Mouse (Mus musculus) brown adipose tissue, adult 24 weeks (tissue): Measurements from ENCODE around the gene Mrap2. TPM values are rescaled to one million over a fixed set of nuclear protein-coding genes. Genes with fewer than 3 reads are reported as not detected.

Experiments used
- H3K27ac ChIP-seq: fragments of 200-500 bp; replicated peaks from 2 replicates; pipeline ENCODE4 v1.5.1; 2012; ENCODE audit warnings: low read depth, mild to moderate bottlenecking, low read length
- H3K4me1 ChIP-seq: fragments of 200-500 bp; 2 replicates; pipeline ENCODE4 v1.6.1; 2012; ENCODE audit warnings: low read length, mixed read lengths; ENCODE audit not compliant: control insufficient read depth, insufficient read depth, insufficient read length
- H3K4me3 ChIP-seq: fragments of 200-500 bp; 2 replicates; pipeline ENCODE4 v1.5.1; 2012; ENCODE audit warnings: low read depth, mild to moderate bottlenecking, low read length, moderate library complexity; ENCODE audit not compliant: insufficient read depth
- polyA plus RNA-seq: library from polyadenylated mRNA; stranded (reverse); fragments of >200 nt; gene quantifications from 2 replicates; pipeline ENCODE4 v1.2.4, GENCODE M21; 2012; ENCODE audit not compliant: missing spikeins, insufficient read depth, insufficient read length

The Mrap2 gene
- polyA plus RNA-seq, 1 experiment: not detected

DNA sequence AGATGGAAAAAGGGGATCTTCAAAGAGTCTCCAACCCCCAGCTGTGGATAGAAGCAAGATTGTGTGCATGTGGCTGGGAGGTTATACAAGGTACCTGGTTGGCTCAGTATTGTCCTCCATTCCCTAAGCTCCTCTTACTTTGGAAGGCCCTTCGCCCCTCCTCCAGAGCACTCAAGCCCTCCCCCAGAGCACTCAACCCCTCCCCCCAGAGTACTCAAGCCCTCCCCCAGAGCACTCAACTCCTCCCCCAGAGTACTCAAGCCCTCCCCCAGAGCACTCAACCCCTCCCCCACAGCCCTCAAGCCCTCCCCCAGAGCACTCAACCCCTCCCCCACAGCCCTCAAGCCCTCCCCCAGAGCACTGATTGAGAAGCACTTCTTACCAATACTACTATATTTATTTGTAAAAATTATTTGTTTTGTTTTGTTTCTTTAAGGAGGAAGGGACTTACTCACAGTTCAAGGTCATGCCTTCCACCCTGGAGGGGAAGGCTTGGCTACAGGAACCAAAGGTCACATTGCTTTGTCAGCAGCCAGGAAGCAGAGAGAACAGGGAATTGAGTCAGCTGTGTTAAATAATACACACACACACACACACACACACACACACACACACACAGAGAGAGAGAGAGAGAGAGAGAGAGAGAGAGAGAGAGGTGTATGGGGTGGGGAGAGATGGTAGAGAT, 8.7 kb downstream of the Mrap2 start:
- H3K4me1 ChIP-seq: no peaks in the 10 kb centered on the region; the same call in 1 of the 2 replicates
- H3K27ac ChIP-seq: no peak overlapping the region
- no peak overlapping the region for H3K4me3 ChIP-seq

DNA sequence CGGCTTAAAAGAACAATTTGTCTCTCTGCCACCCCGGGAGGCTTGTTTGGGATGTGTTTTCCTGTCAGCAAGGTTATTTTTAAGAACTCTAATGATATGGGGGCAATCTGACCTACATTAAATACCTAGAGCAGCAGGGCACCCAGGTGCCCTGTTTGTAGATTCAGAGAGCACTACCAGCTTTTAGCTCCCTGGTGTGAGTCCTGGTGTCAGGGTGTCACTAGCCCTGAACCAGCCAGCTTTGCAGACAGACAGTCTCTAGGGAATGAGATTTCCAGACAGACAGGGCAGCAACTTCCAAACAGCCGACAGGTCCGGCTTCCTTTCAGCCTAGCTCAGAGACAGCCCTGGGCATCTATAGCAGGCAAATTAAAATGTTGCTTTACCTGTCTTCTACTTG, 18.5 kb downstream of the Mrap2 start:
- Histone ChIP-seq H3K27ac (no peak overlapping the region), H3K4me1 (no peaks in the 10 kb centered on the region), H3K4me3 (no peak overlapping the region)

- Histone ChIP-seq H3K4me3 (no peak overlapping the region), H3K4me1 (no peaks in the 10 kb centered on the region), H3K27ac (no peak overlapping the region)
These were observed 23.1 kb downstream of the Mrap2 start for GRCm38 (mm10) chr9:87167001-87167830.

DNA sequence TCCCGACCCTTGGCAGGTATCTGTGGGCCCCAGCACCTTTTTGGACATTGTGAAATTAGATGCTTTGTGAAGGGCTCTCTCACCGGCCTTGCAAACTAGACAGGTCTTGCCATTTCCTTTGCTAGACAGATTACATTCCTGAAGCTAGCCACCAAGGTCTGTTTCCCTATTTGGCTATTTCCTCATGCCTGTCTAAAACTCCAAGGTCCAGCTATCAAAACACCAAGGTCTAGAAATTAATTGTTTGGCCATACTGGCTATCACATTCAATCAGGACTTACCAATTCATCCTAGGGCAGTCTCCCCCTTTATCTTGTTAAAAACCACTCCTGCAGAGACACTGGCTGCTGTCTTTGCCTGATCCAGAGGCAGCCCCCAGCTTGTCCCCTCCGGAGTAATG, 23.9 kb downstream of the Mrap2 start:
- Histone ChIP-seq H3K27ac (no peak overlapping the region), H3K4me1 (no peaks in the 10 kb centered on the region), H3K4me3 (no peak overlapping the region)

DNA sequence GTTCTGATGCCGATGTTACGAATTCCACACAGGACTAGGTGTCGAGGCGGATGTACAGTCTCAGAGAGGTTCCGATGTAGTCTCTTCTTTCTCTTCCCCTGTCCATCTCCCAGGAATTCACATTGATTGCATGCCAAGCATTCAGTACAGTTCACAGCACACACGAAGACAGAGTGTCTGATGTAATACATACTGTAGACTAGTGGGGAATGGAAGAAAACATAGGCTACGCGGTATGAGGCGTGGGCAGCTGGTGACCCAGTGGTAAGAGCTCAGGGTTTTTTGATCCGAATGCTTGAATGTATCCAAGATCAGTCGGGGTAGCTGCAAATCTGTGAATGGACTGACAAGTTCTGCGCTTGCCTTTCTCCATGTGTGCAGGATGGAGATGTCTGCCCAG, 25.0 kb downstream of the Mrap2 start:
- no peak overlapping the region for H3K4me3 ChIP-seq
- no peaks in the 10 kb centered on the region for H3K4me1 ChIP-seq
- H3K27ac ChIP-seq: no peak overlapping the region

DNA sequence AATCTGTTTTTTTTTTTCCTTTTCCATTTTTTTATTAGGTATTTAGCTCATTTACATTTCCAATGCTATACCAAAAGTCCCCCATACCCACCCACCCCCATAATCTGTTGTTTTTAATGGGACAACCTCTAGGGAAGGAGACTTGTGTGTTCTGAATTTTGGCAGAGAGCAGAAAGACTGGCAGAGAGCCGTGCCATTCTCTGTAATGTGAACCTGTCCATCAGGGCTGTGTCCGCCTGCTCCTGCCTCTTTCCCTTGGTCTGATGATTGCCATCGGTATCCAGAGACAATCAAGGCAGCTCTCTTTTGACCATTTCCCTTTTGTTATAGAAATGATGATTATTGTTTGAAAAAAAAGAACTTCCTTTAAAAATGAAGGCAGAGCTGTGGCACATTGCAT, 26.8 kb downstream of the Mrap2 start:
- H3K4me1 ChIP-seq: no peaks in the 10 kb centered on the region
- no peak overlapping the region for H3K27ac ChIP-seq
- H3K4me3 ChIP-seq: no peak overlapping the region

DNA sequence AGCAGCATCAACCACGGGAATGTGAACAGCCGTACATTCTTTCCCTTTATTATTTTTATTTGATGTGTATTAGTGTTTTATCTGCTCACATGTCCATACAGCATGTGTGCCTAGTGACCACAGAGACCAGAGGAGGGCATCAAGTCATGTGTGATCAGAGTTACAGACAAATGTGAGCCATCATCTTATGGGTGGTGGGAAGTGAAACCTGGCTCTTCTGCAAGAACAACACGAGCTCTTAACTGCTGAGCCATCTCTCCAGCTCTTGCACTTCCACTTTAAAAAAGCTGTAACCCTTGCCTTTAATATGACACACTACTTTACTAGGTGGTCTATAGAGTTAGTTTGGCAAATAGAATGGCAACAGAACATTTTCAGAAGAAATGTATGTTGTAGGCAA, 27.4 kb downstream of the Mrap2 start:
- Histone ChIP-seq H3K4me3 (no peak overlapping the region), H3K27ac (no peak overlapping the region), H3K4me1 (no peaks in the 10 kb centered on the region)

DNA sequence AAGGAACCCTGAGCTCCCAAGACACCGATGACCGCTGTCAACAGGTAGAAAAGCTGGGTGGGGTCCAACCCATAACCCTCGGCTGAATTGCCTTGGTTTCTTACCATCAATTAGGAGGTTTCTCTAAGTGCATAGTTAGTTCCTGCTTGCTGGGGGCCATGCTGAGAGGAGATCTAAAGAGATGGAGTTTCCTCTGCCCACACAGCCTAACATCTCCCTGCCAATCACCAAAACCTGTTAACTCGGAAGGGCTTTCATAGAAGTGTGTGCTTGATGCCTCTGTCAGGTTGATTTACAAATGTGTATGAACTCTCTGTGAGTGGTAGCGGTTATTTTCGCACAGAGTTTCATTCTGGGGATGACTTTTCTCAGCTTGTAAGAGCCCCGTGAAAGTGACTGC, 34.4 kb downstream of the Mrap2 start:
- no peak overlapping the region for H3K4me3 ChIP-seq
- H3K4me1 ChIP-seq: no peaks in the 10 kb centered on the region
- no peak overlapping the region for H3K27ac ChIP-seq

DNA sequence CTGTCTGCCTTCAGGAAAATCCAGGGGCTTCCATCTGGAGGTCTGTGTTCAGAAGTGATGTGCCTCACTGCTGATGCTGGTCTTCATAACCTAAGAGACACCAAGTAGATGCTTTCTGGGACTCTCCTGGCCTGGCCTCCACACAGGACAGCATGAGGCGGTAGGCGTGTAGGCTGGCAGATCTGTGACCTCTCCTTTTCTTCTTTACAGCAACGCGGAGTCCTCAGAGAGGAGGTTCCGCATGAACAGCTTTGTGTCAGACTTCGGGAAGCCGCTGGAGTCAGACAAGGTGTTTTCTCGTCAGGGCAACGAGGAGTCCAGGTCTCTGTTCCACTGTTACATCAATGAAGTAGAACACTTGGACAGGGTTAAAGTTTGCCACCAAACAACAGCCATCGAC, 38.1 kb downstream of the Mrap2 start:
- Histone ChIP-seq H3K27ac (no peak overlapping the region), H3K4me3 (no peak overlapping the region), H3K4me1 (no peaks in the 10 kb centered on the region)

DNA sequence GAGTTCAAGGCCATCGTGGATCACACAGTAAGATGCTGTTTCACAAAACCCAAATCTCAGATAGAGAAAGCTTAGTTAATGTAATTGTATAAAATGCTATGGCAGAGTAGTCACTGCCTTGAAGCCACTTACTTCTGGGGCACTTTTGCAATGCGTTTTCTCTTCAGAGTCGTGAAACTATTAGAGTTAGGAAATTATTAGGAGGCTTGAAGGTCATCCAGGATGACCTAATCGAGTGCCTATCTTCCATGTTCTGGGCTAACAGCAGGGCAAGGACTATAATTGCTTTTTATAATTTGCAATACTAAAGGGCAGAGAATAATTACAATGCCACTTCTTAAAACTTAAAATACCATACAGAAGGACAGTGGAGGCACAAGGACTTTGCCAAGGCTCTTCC, 43.2 kb downstream of the Mrap2 start:
- H3K27ac ChIP-seq: no peak overlapping the region
- H3K4me3 ChIP-seq: no peak overlapping the region

DNA sequence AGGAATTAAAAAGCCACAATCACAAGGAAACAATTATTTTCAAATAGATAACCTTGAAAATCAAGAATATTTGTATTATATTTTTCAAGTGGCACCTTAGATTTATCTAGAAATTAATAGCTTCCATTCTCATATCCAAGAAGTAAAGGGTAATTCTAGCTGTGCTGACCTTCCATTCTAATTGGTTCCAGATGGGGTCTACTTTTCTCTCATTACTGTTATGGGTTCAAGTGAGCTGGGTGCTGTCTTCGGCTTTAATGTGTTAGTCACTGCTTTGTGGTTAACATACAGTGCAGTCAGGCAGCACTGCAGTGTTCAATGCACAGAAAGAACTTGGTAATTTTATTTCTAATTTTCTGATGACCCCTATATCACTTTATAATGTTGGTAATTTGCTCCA, 49.6 kb downstream of the Mrap2 start:
- Histone ChIP-seq H3K4me1 (no peaks in the 10 kb centered on the region), H3K4me3 (no peak overlapping the region), H3K27ac (no peak overlapping the region)

More for the DNA sequence above, 43.2 kb downstream of the Mrap2 start:
- no peaks in the 10 kb centered on the region for H3K4me1 ChIP-seq

GRCm38 (mm10) chr9:87197277-87197676, 53.2 kb downstream of the Mrap2 start:
- no peaks in the 10 kb centered on the region for H3K4me1 ChIP-seq
- H3K4me3 ChIP-seq: no peak overlapping the region
- no peak overlapping the region for H3K27ac ChIP-seq

DNA sequence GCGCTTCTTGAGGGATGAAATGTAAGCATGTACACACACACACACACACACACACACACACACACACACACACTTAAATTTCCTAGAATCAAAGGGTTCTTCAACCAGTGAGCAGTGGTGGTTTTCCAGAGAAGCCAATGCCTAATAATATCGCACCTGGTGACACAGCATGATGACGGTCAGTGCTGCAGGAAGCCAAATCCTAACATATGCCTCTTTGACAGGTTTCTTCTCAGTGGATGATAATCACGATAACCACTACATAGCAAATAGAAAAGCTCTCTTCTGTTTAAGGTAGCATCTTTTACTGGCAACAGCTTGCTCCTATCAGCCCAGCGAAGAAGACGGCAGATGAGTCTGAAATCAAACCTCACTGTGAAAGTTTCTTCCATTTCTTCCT, 53.9 kb downstream of the Mrap2 start:
- H3K4me3 ChIP-seq: no peak overlapping the region
- no peaks in the 10 kb centered on the region for H3K4me1 ChIP-seq
- H3K27ac ChIP-seq: no peak overlapping the region

- H3K27ac ChIP-seq: no peak overlapping the region
- no peaks in the 10 kb centered on the region for H3K4me1 ChIP-seq
- H3K4me3 ChIP-seq: no peak overlapping the region
These were observed 56.3 kb downstream of the Mrap2 start for GRCm38 (mm10) chr9:87200426-87200825.

DNA sequence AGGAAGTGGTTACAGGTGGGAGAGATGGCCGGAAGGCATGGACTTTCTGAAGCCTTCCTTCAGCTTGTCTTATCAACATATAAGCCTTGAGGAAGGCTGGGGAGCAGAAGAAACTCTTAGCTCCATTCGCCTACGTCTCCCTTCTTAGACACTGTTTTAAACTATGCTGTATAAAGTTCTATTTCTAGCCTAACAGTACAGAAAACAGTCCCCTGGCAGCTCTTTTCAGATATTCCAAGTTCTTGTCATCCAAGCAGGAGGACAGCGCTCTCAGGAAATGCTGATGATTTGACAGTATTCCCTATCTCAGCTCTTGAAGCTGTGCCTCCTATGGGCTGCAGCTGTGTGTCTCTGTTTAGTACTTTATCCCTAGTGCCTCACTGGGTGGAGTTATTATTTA, 56.8 kb downstream of the Mrap2 start:
- no peak overlapping the region for H3K4me3 ChIP-seq
- H3K27ac ChIP-seq: no peak overlapping the region
- no peaks in the 10 kb centered on the region for H3K4me1 ChIP-seq

- Histone ChIP-seq H3K4me3 (no peak overlapping the region), H3K4me1 (no peaks in the 10 kb centered on the region), H3K27ac (no peak overlapping the region)
These were observed 58.3 kb downstream of the Mrap2 start for GRCm38 (mm10) chr9:87202431-87202830.
